Mouse (Mus musculus): ENCODE measurements around the gene Met.
A peak's percentile ranks its signal among the peaks of the same experiment; 100 is the strongest.

Met gene

DNA sequence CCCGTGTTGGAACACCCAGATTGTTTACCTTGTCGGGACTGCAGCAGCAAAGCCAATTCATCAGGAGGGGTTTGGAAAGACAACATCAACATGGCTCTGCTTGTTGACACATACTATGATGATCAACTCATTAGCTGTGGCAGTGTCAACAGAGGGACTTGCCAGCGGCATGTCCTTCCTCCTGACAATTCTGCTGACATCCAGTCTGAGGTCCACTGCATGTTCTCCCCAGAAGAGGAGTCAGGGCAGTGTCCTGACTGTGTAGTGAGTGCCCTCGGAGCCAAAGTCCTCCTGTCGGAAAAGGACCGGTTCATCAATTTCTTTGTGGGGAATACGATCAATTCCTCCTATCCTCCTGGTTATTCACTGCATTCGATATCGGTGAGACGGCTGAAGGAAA is 27.9 kb downstream of the Met start:
- no peak for DNase-seq (ENCODE audit: low spot score in 2 of 2)

GRCm38 (mm10) chr6:17492062-17492461 is 28.5 kb downstream of the Met start:
- no peak for DNase-seq (ENCODE audit: low spot score in 2 of 2)

DNA sequence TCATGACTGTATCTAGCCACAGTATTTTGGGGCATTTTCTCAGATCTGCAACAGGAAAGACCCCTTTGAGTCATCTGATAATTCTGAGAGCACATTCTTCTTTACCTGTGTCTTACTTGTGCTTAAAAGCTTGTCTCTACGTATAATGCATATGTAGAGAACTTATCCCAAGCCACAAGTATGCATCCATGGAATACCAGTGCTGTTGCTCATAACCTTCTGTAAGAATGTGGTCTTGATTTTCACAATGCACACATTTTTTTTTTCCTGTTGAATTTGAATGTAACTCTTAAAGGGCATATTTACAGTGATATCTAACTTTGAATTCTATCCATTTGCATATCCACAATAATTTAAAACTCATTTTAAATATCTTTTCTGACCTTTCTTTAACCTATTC is 31.8 kb downstream of the Met start:
- no peak for DNase-seq (ENCODE audit: low spot score in 2 of 2)

GRCm38 (mm10) chr6:17497366-17497765 is 33.8 kb downstream of the Met start:
- DNase-seq (ENCODE audit: low spot score in 2 of 2), result no peak

- no peak for DNase-seq (ENCODE audit: low spot score in 2 of 2)
Observed at GRCm38 (mm10) chr6:17498801-17499200, 35.2 kb downstream of the Met start.

- no peak for DNase-seq (ENCODE audit: low spot score in 2 of 2)
Observed at GRCm38 (mm10) chr6:17501440-17501839, 37.8 kb downstream of the Met start.

DNA sequence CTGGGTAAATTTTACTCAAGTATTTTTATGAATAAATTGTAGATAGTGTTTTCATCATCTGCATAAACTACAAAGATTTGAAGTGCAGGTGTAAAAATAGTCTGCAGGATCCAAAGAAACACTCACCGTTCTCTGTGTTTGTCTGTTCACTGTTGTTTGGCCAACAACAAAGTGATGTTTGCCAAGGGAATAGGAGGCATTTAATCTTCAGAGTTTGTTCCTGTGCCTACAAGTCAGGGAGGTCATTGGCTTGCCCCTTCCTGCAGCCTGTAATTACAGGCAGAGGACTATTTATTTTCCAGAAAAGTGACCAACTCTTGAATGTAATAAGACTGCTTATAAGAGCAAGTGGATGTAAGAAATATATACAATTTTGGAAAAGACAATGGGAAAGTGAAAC is 38.7 kb downstream of the Met start:
- no peak for DNase-seq (ENCODE audit: low spot score in 2 of 2)

- no peak for DNase-seq (ENCODE audit: low spot score in 2 of 2)
Observed at GRCm38 (mm10) chr6:17503724-17504123, 40.1 kb downstream of the Met start.

GRCm38 (mm10) chr6:17505530-17505929 is 41.9 kb downstream of the Met start:
- DNase-seq (ENCODE audit: low spot score in 2 of 2), result no peak

- DNase-seq (ENCODE audit: low spot score in 2 of 2), result peak; percentile 39 to 62
Observed at GRCm38 (mm10) chr6:17506831-17507230, 43.2 kb downstream of the Met start.

- no peak for DNase-seq (ENCODE audit: low spot score in 2 of 2)
Observed at GRCm38 (mm10) chr6:17508184-17508583, 44.6 kb downstream of the Met start.

DNA sequence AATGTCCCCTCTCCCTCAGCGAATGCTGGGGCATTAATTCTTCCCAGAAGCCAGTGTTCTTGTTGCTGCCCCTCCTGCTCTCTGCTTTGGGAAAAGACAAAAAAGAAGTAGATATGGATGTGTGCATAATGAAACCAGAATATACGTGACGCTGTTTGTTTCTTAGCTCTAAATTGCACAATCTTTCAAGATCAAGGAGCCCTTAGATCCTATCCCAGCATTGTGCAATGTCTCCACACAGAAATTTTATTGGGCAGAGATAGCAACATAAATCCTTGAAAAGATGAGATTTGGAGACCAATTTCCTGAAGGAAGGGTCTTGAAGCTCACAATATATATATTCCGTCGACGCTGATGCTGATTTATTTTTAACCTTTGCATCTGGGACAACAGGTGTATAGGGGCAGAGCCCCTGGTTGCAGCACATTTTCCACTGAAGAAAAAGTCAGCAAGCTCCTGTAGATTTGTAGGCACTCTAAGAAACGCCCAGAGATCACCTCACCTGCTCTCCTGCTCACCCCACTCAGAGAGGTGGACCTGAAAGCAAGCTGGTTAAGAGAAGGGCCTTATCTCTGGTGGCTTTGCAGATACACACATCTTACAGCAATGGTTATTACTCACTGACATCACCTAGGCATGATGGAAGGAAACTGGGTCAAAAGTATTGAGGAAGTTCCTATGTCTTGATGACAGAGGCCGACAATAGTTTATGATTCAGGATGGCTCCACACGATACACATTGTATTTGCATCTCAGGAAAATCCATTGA is 45.2 kb downstream of the Met start:
- no peak for DNase-seq (ENCODE audit: low spot score in 2 of 2)

- DNase-seq (ENCODE audit: low spot score in 2 of 2), result no peak
Observed at GRCm38 (mm10) chr6:17513381-17513780, 49.8 kb downstream of the Met start.

- DNase-seq (ENCODE audit: low spot score in 2 of 2), result no peak
Observed at GRCm38 (mm10) chr6:17515775-17516460, 52.3 kb downstream of the Met start.

DNA sequence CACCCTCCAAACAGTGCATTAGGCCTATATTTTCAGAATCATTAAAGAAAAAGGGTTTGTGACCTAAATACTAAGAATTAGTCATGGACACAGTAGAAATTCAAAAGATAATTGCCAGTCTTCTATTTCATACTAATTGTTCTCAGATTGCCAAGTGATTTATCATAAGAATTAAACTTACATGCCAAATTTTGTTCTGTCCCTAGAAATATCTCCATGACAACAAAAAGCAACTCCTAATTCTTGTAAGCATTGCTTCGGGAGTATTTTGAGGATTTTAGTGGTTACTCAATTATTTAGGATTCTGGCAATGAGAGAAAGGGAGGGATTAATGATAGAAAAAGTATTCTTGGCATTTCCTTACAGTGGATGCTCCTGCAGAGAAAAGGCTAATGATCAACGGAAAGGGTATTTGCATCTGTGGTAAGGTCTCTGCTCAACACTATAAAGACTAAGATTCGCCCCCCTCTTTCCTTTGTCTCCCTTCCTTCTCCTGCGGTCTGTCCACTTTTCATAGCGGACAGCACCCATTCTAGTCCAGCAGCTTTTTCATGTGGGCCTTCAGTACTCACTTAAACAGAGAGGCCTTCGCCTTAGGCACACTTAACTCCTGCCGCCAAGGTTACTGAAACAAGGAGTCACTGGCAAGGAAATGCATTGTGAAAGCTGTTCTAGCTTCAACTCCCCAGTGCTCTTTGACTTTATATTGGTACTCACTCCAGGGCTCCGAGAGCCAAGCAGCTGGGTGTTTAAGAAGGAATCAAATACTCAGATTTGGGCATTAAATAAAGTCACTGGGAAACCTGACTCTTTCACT is 58.5 kb downstream of the Met start:
- DNase-seq (ENCODE audit: low spot score in 2 of 2), result peak in 1 of 2 experiments; percentile 25

GRCm38 (mm10) chr6:17522917-17523316 is 59.3 kb downstream of the Met start:
- no peak for DNase-seq (ENCODE audit: low spot score in 2 of 2)

DNA sequence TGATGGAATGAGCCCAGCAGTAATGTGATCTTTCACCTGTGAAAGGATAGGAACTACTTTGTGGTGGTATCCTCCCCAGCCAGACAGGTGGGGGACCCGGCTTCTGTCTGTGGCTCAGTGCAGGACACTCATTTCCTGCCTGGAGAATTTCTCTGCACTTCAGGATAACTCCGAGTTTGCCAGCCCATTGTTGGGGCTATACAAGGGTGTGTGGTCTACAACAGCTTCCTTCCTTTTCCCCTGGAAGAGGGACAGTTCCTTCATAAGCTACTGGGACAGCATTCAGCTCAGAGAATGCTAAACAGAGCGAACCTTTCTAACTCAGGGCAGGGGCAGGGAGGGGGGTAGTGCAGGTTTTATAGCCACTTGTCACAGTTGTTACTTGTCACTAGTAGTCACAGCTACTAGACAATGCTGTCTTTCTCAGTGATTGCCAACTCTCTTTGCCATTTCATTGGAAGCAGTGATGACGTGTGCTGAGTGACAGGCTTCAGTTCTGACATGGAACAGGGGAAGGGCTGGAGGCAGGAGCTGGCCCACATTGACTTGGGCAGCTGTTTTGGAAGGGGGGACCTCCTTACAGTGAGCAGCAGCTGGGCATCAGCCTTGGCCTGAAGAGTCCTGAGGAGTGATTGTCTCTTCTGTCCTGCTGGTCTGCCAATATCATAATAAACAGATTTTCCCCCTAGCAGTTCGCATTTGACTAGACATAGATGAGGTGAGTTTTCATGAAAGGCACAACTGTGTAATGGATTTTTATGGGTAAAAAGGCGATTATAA is 66.1 kb downstream of the Met start:
- DNase-seq (ENCODE audit: low spot score in 2 of 2), result no peak

- DNase-seq (ENCODE audit: low spot score in 2 of 2), result no peak
Observed at GRCm38 (mm10) chr6:17541615-17542014, 78.0 kb downstream of the Met start.

GRCm38 (mm10) chr6:17542383-17542782 is 78.8 kb downstream of the Met start:
- DNase-seq (ENCODE audit: low spot score in 2 of 2), result no peak

- no peak for DNase-seq (ENCODE audit: low spot score in 2 of 2)
Observed at GRCm38 (mm10) chr6:17545480-17545879, 81.9 kb downstream of the Met start.

DNA sequence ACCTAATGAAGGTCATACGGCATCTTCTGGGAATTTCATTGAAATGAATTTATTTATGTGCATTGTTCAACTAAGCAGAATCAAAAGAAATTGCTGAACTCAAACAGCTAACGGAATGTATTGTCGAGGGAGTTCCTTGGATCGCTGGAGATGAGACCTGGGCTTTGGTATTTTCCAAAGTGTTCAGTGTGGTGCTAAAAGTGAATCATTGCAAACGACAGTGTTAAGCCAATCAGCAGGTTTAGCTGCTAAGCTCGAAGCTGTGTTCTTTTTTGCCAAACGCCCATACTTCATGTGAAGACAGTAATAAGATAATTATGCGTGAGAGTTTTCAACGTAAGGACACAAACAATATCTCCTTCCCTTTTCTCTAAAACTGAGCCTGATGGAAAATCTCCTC is 82.7 kb downstream of the Met start:
- DNase-seq (ENCODE audit: low spot score in 2 of 2), result no peak

DNA sequence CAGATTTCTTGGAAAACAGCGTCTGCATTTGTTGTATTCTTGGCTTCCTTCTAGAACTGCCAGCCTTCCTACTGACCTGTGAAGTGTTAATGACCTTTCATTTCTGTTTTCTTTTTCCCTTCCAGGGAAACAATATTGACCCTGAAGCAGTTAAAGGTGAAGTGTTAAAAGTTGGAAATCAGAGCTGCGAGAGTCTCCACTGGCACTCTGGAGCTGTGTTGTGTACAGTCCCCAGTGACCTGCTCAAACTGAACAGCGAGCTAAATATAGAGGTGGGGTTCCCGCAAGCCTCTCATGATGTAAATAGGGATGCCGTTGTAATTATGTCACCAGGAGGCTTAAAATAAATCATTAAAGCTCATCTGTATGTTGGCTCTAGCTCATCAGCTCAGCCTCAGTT is 83.2 kb downstream of the Met start:
- no peak for DNase-seq (ENCODE audit: low spot score in 2 of 2)
